Mouse (Mus musculus): ENCODE data around the gene Atp6v1a. TPM values are rescaled to one million over a fixed set of nuclear protein-coding genes. Genes with fewer than 3 reads are reported as not detected.

Gene Atp6v1a
- total and polyA plus RNA-seq, 3 experiments: 75.0 to 104 (median 78.5) TPM

GRCm38 (mm10) chr16:44060604-44061286, 78.8 kb downstream of the Atp6v1a start:
- Histone ChIP-seq H3K9me3 (replicated peaks; ENCODE audit: low read length) (no peaks in the 10 kb centered on the region), H3K27me3 (replicated peaks) (no peaks in the 10 kb centered on the region), H3K36me3 (replicated peaks in 1 of 2; ENCODE audit: control insufficient read depth in 1 of 2, insufficient read depth in 1 of 2, low read length in 1 of 2) (no peaks in the 10 kb centered on the region), H3K4me1 (ENCODE audit: control insufficient read depth in 1 of 2, insufficient read depth in 2 of 2) (no peaks in the 10 kb centered on the region), H3K9ac (ENCODE audit: insufficient read depth, low read depth) (no peak overlapping the region), H3K4me3 (replicated peaks in 1 of 3; ENCODE audit: low read depth in 2 of 3, low read length in 2 of 3, poor library complexity in 1 of 3) (no peak overlapping the region), H3K4me2 (ENCODE audit: insufficient read depth, low read depth, poor library complexity, severe bottlenecking) (no peak overlapping the region), H3K27ac (ENCODE audit: insufficient read depth, low read depth) (no peak overlapping the region), H3K79me2 (replicated peaks; ENCODE audit: control insufficient read depth, extremely low read depth, insufficient read depth, poor library complexity, severe bottlenecking) (no peaks in the 10 kb centered on the region)
- no peak for TF ChIP-seq UBTF (IDR thresholded peaks at IDR 0.05; ENCODE audit: low read depth, low read length)
- no peak for DNase-seq (ENCODE audit: extremely low read depth)
- dilution Hi-C loops (cut with MboI; ENCODE audit: extremely low pct_ligation_motif_present, extremely low pct_unique_long_range_greater_than_20kb, low sequenced_read_pairs): no loop called here
- in situ Hi-C loops (cut with MboI; ENCODE audit: low pct_ligation_motif_present, low pct_unique_long_range_greater_than_20kb, low sequenced_read_pairs): no loop called here

- DNase-seq (ENCODE audit: extremely low read depth): peak; percentile 79
- Histone ChIP-seq H3K9me3 (replicated peaks; ENCODE audit: low read length) (no peaks in the 10 kb centered on the region), H3K36me3 (replicated peaks in 1 of 2; ENCODE audit: control insufficient read depth in 1 of 2, insufficient read depth in 1 of 2, low read length in 1 of 2) (no peaks in the 10 kb centered on the region), H3K4me3 (replicated peaks in 1 of 3; ENCODE audit: low read depth in 2 of 3, low read length in 2 of 3, poor library complexity in 1 of 3) (no peak overlapping the region), H3K4me1 (ENCODE audit: control insufficient read depth in 1 of 2, insufficient read depth in 2 of 2) (peaks cover 4 to 5% of the 10 kb centered on the region in 2 experiments; a peak in 2 of 4 replicates), H3K79me2 (replicated peaks; ENCODE audit: control insufficient read depth, extremely low read depth, insufficient read depth, poor library complexity, severe bottlenecking) (no peaks in the 10 kb centered on the region), H3K27ac (ENCODE audit: insufficient read depth, low read depth) (no peak overlapping the region), H3K4me2 (ENCODE audit: insufficient read depth, low read depth, poor library complexity, severe bottlenecking) (peak overlapping the region; percentile 62), H3K27me3 (replicated peaks) (no peaks in the 10 kb centered on the region), H3K9ac (ENCODE audit: insufficient read depth, low read depth) (no peak overlapping the region; the same call in 1 of the 2 replicates)
- dilution Hi-C loops (cut with MboI; ENCODE audit: extremely low pct_ligation_motif_present, extremely low pct_unique_long_range_greater_than_20kb, low sequenced_read_pairs): no loop called here
- in situ Hi-C loops (cut with MboI; ENCODE audit: low pct_ligation_motif_present, low pct_unique_long_range_greater_than_20kb, low sequenced_read_pairs): loop anchor here (5.0 kb wide), 1 partner anchor 186 kb away; no protein-coding TSS in a partner anchor
- TF ChIP-seq EP300 (IDR thresholded peaks at IDR 0.05; ENCODE audit: low read length) (no peak), POLR2AphosphoS2 (IDR thresholded peaks at IDR 0.05; ENCODE audit: low read depth, low read length) (no peak), JUND (conservative IDR thresholded peaks at IDR 0.05; ENCODE audit: low read depth, low read length) (0 out of 2 replicates have a peak, but pooled peaks have one; percentile 6), JUN (IDR thresholded peaks at IDR 0.05; ENCODE audit: insufficient read depth, low read depth, low read length) (no peak), MEF2A (IDR thresholded peaks at IDR 0.05; ENCODE audit: borderline replicate concordance, low read depth, low read length) (no peak), CHD2 (IDR thresholded peaks at IDR 0.05; ENCODE audit: low read length) (no peak), HCFC1 (IDR thresholded peaks at IDR 0.05; ENCODE audit: low read depth, low read length) (no peak), MAZ (IDR thresholded peaks at IDR 0.05; ENCODE audit: low read depth, low read length) (no peak), UBTF (IDR thresholded peaks at IDR 0.05; ENCODE audit: low read depth, low read length) (no peak), POLR2A (IDR thresholded peaks at IDR 0.05; ENCODE audit: low read depth, low read length) (no peak), NRF1 (IDR thresholded peaks at IDR 0.05; ENCODE audit: low read depth, low read length) (no peak), GABPA (IDR thresholded peaks at IDR 0.05; ENCODE audit: insufficient replicate concordance, low read depth, low read length) (no peak), MAX (IDR thresholded peaks at IDR 0.05; ENCODE audit: low read length) (no peak), SIN3A (IDR thresholded peaks at IDR 0.05; ENCODE audit: low read length) (no peak), USF2 (conservative IDR thresholded peaks at IDR 0.05; ENCODE audit: low read depth, low read length) (no peak), MXI1 (IDR thresholded peaks at IDR 0.05; ENCODE audit: low read depth, low read length) (no peak), KAT2A (IDR thresholded peaks at IDR 0.05; ENCODE audit: insufficient replicate concordance, low read length) (no peak), PAX5 (IDR thresholded peaks at IDR 0.05; ENCODE audit: low read length) (no peak), SMC3 (IDR thresholded peaks at IDR 0.05; ENCODE audit: low read depth, low read length) (peak; percentile 91), IRF4 (IDR thresholded peaks at IDR 0.05; ENCODE audit: low read depth, low read length) (0 out of 2 replicates have a peak, but pooled peaks have one; percentile 20), RCOR1 (conservative IDR thresholded peaks at IDR 0.05; ENCODE audit: low read depth, low read length) (no peak), USF1 (IDR thresholded peaks at IDR 0.05; ENCODE audit: low read depth, low read length) (no peak), ZC3H11A (IDR thresholded peaks at IDR 0.05; ENCODE audit: low read depth, low read length) (peak; percentile 59), E2F4 (IDR thresholded peaks at IDR 0.05; ENCODE audit: insufficient replicate concordance, low read depth, low read length) (no peak), CTCF (conservative IDR thresholded peaks at IDR 0.05 in 1 of 2, IDR thresholded peaks at IDR 0.05 in 1 of 2; ENCODE audit: low read depth in 2 of 2, low read length in 2 of 2) (peak; percentile 99 to 100), MYC (IDR thresholded peaks at IDR 0.05; ENCODE audit: low read depth, low read length) (no peak), ZNF384 (IDR thresholded peaks at IDR 0.05; ENCODE audit: low read depth, low read length) (no peak), RAD21 (IDR thresholded peaks at IDR 0.05; ENCODE audit: low read depth, low read length) (no peak; the same call in none of the 2 replicates), ZKSCAN1 (IDR thresholded peaks at IDR 0.05; ENCODE audit: borderline replicate concordance, low read depth, low read length) (no peak), ETS1 (conservative IDR thresholded peaks at IDR 0.05; ENCODE audit: low read depth, low read length) (no peak), ZMIZ1 (IDR thresholded peaks at IDR 0.05; ENCODE audit: low read depth, low read length) (no peak), ELF1 (IDR thresholded peaks at IDR 0.05; ENCODE audit: low read depth, low read length) (peak; percentile 24; the same call in 1 of the 2 replicates)
Observed at GRCm38 (mm10) chr16:44058745-44059144, 80.8 kb downstream of the Atp6v1a start.
